Mouse (Mus musculus) mouse trophoblast stem cell (cell line): Measurements from ENCODE around the gene Eddm3b.

Experiments used
- in situ Hi-C, 2 experiments: fragments of 300-500 bp; cut with MseI, MboI; formaldehyde crosslinking; loops; 2 replicates in 1 of 2; 3 replicates in 1 of 2; pipeline ENCODE4 v1.15.1; 2025

Eddm3b gene

GRCm38 (mm10) chr14:51142119-51142518, 27.9 kb downstream of the Eddm3b start:
- in situ Hi-C loops: no loop called here

- in situ Hi-C loops: no loop called here
Observed at GRCm38 (mm10) chr14:51142568-51142967, 28.3 kb downstream of the Eddm3b start.

DNA sequence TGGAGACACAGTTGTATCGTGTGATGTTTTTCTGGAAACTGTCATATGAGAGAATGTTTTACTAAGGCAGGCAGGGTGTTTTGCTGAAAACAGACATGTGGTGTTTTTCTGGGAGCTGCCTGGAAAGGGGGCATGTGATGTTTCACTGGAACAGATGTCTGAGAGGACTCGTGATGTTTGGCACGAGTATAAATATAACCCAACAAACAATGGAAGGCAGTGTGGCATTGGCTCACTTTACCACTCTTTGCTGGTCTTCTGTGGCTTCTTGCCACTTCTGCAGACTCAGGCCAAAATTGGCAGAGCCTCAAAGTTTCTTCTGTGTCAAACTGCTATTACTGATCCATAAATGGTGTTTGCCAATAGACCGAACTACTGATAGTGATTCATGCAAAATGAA, 29.1 kb downstream of the Eddm3b start:
- in situ Hi-C loops: no loop called here

- in situ Hi-C loops: no loop called here
Observed at GRCm38 (mm10) chr14:51143937-51144336, 29.7 kb downstream of the Eddm3b start.

GRCm38 (mm10) chr14:51144451-51144850, 30.2 kb downstream of the Eddm3b start:
- in situ Hi-C loops: no loop called here

- in situ Hi-C loops: no loop called here
Observed at GRCm38 (mm10) chr14:51145521-51145920, 31.3 kb downstream of the Eddm3b start.

DNA sequence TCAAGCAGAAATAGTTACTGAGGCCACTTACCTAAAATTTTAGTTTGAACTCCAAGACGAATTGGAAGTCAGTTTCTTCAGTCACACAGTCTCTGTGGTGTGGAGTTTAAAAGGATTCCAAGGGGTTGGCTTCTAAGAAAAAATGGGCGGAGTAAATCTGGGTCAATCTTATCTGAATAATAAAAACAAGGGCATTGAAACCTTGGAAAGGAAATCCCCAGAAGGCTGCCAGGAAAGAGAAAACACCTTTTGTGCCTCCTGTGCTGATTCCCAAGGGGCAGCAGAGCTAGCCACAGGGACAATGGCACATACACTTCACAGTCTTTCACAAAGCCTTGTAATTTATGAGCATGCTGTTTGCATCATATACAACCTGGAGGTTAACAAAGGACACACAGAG, 32.5 kb downstream of the Eddm3b start, which contains the start of gene Rnase1:
Gene Rnase1, minus strand, starts transcription at position 101 of the 400 bp plus-strand sequence.
- in situ Hi-C loops: no loop called here

DNA sequence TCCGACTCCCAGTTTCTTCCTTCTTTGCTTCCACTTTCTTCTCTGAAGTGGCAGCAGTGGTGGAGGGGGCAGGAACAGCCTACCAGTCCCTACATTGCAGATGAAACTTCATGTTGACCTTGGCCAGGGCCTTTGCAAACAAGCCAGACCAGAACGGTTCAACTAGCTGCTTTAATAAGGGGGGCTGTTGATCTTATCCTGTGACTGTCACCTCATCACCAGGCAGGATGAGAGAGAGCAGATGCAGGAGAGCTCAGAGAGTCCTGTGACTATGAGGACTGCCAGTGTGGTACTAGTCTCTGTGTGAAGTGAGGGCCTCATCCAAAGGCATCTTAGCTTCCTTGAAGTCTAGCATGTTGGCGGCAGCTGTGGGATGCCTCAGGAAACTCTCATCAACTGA, 33.8 kb downstream of the Eddm3b start:
- in situ Hi-C loops: no loop called here

GRCm38 (mm10) chr14:51149164-51149563, 34.9 kb downstream of the Eddm3b start:
- in situ Hi-C loops: no loop called here

GRCm38 (mm10) chr14:51150206-51150831, 36.1 kb downstream of the Eddm3b start:
- in situ Hi-C loops: loop anchor here in 1 of 2 experiments (5.0 kb wide), 1 partner anchor 87 kb away; no protein-coding TSS in a partner anchor

- in situ Hi-C loops: loop anchor here in 1 of 2 experiments (5.0 kb wide), 1 partner anchor 85 kb away; no protein-coding TSS in a partner anchor
Observed at GRCm38 (mm10) chr14:51152249-51152870, 38.1 kb downstream of the Eddm3b start.

DNA sequence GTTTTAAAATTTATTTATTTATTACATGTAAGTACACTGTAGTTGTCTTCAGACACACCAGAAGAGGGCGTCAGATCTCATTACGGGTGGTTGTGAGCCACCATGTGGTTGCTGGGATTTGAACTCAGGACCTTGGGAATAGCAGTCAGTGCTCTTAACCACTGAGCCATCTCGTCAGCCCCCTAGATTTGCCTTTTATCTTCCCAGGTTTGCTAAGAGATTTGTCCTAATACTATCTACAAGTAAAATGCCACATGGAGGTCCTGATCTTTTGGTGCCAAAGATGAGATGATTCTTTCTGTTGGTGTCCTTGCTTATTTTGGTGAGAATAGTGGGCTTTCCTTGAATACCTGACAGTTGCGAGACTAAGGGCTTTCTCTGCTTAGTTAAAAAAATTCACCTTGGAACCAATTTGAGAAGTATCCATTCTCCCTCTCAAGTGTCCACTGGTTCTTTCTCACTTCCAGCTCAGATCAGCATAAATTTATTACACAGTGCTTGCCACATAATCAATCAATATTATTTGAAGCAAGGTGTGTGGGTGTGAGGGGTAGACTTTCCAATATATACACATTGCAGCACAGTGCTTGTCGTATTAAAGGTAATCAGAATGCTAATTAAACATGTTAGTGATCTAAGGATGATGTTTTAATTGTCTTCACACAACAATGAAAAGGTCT, 42.0 kb downstream of the Eddm3b start:
- in situ Hi-C loops: no loop called here

DNA sequence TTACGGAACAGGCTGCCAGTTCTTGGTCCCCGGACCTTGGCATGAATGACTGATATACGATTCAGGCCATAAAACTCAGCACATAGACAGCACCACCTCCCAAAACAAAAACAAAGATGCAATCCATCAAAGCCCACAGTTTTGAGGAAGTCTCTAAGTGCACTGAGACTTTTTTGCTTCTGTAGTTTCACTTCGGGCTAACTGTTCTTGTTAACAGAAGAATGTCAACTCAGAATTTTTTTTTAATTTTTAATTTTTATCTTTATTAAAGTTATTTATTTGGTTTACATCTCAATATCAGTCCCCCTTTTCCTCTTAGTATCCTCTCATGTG, 42.5 kb downstream of the Eddm3b start:
- in situ Hi-C loops: no loop called here

DNA sequence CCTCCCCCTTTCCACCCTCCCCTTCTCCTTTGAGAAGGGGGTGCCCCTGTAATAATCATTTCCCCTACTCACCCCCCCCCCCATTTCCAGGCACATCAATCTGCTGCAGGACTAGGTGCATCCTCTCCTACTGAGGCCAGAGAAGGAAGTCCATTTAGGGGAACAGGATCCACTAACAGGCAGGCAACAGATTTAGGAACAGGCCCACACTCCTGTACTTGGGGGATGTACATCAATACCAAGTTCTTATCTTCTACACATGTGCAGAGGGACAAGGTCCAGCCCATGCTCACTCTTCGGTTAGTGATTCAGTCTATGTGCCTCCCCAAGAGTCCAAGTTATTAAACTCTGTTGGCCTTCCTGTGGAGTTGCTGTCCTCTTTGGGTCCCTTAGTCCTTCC, 42.8 kb downstream of the Eddm3b start:
- in situ Hi-C loops: no loop called here

GRCm38 (mm10) chr14:51161976-51162375, 47.8 kb downstream of the Eddm3b start, which contains the start of gene Rnase2b:
TSS of gene Rnase2b (plus strand) at chr14:51162260.
- in situ Hi-C loops: loop anchor here in 1 of 2 experiments (5.0 kb wide), 1 partner anchor 55 kb away; no protein-coding TSS in a partner anchor

DNA sequence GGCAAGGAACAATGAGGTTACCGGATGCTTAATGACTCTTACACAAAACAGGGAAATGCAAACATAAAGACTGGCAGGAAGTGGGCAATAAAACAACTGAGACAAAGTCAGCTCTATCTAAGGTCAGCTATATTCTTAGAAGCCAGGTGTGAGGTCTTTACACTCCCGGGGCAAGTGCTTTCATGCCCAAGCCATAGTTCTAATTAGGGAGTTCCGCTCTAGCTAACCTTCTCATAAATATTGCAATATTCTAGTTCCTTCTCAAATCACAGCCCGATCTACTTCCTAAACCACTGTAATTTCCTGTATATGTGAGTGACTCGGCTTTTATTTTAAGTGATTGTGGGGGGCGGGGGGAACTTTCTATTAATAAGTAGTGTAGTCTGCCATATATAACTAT, 49.1 kb downstream of the Eddm3b start:
- in situ Hi-C loops: loop anchor here in 1 of 2 experiments (5.0 kb wide), 1 partner anchor 56 kb away; no protein-coding TSS in a partner anchor

- in situ Hi-C loops: loop anchor here in 1 of 2 experiments (5.0 kb wide), 1 partner anchor 53 kb away; the partner anchor contains the start of gene Eddm3b
Observed at GRCm38 (mm10) chr14:51165435-51165834, 51.2 kb downstream of the Eddm3b start.

GRCm38 (mm10) chr14:51166068-51166467, 51.8 kb downstream of the Eddm3b start:
- in situ Hi-C loops: loop anchor here in 1 of 2 experiments (5.0 kb wide), 1 partner anchor 54 kb away; the partner anchor contains the start of gene Eddm3b
